Mouse (Mus musculus): ENCODE results near the gene D930048N14Rik. TPM values are rescaled to one million over a fixed set of nuclear protein-coding genes. Genes with fewer than 3 reads are reported as not detected.
"Not testable (repeated sequence)": the region's sequence is repeated elsewhere in the genome, so short reads cannot be mapped to it uniquely, and the experiment has no call there.

D930048N14Rik gene
- polyA plus RNA-seq, 1 experiment from 2014 or later, result 1.00 TPM

DNA sequence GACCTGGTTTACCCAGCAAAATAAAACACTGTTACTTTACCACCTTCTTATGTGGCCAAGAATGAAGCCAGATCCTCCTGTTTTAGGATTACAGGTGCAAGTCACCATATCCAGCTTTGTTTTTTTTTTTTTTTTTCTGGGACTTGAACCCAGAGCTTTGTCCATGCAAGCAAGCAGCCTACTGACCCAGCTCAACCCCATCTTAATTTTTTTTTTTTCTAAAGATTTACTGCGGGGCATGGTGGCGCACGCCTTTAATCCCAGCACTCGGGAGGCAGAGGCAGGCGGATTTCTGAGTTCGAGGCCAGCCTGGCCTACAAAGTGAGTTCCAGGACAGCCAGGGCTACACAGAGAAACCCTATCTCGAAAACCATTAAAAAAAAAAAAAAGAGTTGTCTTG, 34.6 kb upstream of the D930048N14Rik start:
- H3K27ac ChIP-seq, result peak overlapping the region; percentile 89
- peak overlapping the region; percentile 59; the same call in 1 of the 2 replicates for H3K9ac ChIP-seq
- not testable (repeated sequence) for H3K36me3 ChIP-seq; ATAC-seq (replicated peaks; ENCODE audit: insufficient number of reproducible peaks, insufficient read depth, low FRiP score, low read depth); H3K9me3 ChIP-seq (replicated peaks); H3K27me3 ChIP-seq
- H3K4me2 ChIP-seq, result peak overlapping the region; percentile 79
- 90% methylated on average over 7 of the region's 7 CpGs for WGBS
- H3K4me1 ChIP-seq (replicated peaks), result peaks cover 31% of the 10 kb centered on the region
- H3K4me3 ChIP-seq, result peak overlapping the region; percentile 46

DNA sequence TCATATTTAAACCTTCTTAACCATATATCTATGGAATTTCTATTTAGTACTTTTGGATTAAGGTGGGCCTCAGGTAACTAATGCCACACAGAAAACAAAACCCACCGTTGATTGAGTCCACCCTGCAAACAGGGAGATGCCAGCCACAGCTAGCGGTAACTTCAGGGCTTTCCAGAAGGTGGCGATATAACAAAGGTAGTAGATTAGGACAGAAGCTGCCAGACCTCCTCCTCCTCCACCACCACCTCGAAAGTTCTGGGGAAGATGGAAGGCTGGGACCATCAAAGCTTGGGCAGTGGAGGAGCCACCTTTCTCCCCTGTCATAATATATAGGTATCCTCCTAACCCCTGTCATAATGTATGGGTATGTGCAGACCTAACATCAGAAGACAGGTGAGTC, 33.1 kb upstream of the D930048N14Rik start:
- no peak overlapping the region for H3K4me2 ChIP-seq
- H3K27ac ChIP-seq, result no peak overlapping the region
- H3K36me3 ChIP-seq, result peaks cover 6% of the 10 kb centered on the region; the same call in 1 of the 2 replicates
- H3K9ac ChIP-seq, result no peak overlapping the region
- H3K9me3 ChIP-seq (replicated peaks), result no peaks in the 10 kb centered on the region
- no peaks in the 10 kb centered on the region for H3K27me3 ChIP-seq
- H3K4me1 ChIP-seq (replicated peaks), result peaks cover 35% of the 10 kb centered on the region
- WGBS, result 6% methylated on average over 4 of the region's 4 CpGs
- no peak overlapping the region for H3K4me3 ChIP-seq
- no peak for ATAC-seq (replicated peaks; ENCODE audit: insufficient number of reproducible peaks, insufficient read depth, low FRiP score, low read depth)

- H3K27ac ChIP-seq, result peak overlapping the region; percentile 9; the same call in 1 of the 2 replicates
- H3K4me2 ChIP-seq, result peak overlapping the region; percentile 76
- WGBS, result 48% methylated on average over 8 of the region's 8 CpGs
- H3K9ac ChIP-seq, result no peak overlapping the region
- H3K4me1 ChIP-seq (replicated peaks), result peaks cover 35% of the 10 kb centered on the region
- H3K27me3 ChIP-seq, result no peaks in the 10 kb centered on the region
- H3K4me3 ChIP-seq, result peak overlapping the region; percentile 69
- H3K36me3 ChIP-seq, result peaks cover 19% of the 10 kb centered on the region
- H3K9me3 ChIP-seq (replicated peaks), result no peaks in the 10 kb centered on the region
- ATAC-seq (replicated peaks; ENCODE audit: insufficient number of reproducible peaks, insufficient read depth, low FRiP score, low read depth), result 0 out of 2 replicates have a peak, but pooled peaks have one; percentile 5
Measured at GRCm38 (mm10) chr11:51618894-51619408, 31.8 kb upstream of the D930048N14Rik start.

DNA sequence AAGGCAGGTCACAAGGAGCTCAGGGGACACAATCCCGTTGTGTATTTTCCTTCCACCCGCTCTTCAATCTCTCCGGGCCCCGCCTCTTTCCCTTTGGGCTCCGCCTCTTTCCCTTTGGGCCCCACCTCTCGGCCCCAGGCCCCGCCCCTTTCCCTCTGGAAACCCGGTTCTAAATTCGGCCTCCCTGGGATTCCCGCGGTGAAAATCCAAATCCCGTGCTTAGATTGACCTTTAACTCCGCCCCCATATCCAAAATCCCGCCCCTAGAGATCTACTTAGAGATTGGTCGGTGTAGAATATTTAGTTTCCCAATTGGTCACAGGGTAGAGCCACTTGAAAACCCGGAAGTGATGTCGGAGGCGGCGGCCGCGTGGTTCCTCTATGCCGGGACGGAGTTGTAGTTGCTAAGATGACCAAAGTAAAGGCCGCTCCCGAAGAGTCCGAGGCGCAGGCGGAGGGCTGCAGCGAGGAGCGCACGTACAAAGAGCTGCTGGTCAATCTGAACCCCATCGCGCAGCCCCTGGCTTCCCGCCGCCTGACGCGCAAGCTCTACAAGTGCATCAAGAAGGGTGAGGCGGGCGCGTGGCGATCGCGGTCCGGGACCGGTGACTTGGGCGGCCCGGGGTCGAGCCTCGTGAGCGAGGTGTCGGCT, 31.2 kb upstream of the D930048N14Rik start, which contains the start of gene Nhp2:
Nhp2 (plus strand) TSS at position 327 of the 652 bp plus-strand sequence.
- Histone ChIP-seq H3K9me3 (replicated peaks) (no peaks in the 10 kb centered on the region), H3K4me2 (peak within 1 kb of the TSS; percentile 76), H3K4me3 (peak within 1 kb of the TSS; percentile 69), H3K9ac (peak within 1 kb of the TSS; percentile 62), H3K36me3 (peaks cover 25% of the 10 kb centered on the region), H3K27me3 (no peaks in the 10 kb centered on the region), H3K27ac (peak within 1 kb of the TSS; percentile 35), H3K4me1 (replicated peaks) (peaks cover 35% of the 10 kb centered on the region)
- peak; percentile 91 for ATAC-seq (replicated peaks; ENCODE audit: insufficient number of reproducible peaks, insufficient read depth, low FRiP score, low read depth)
- under 1% methylated on average over 51 of the region's 51 CpGs for WGBS

DNA sequence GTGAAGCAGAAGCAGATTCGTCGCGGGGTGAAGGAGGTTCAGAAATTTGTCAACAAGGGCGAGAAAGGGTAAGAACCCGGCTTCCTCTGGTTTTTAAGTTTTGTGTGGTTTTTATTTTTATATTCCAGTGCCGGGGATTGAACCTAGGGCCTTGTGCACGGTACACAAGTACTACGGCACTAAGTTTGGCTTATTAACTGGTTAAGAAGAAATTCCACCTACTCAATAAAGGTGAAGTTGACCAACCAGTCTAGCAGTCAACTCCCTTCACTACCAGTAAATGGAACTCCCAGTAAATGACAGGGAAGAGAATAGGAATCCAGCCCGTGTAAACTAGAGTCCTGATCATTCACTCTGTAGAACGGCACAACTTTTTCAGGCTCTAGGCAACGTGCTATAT, 30.7 kb upstream of the D930048N14Rik start:
- 1% methylated on average over 11 of the region's 11 CpGs for WGBS
- no peak for ATAC-seq (replicated peaks; ENCODE audit: insufficient number of reproducible peaks, insufficient read depth, low FRiP score, low read depth)

GRCm38 (mm10) chr11:51621776-51622175, 29.0 kb upstream of the D930048N14Rik start:
- Histone ChIP-seq H3K9ac (no peak overlapping the region), H3K27me3 (no peaks in the 10 kb centered on the region), H3K4me2 (no peak overlapping the region), H3K27ac (no peak overlapping the region), H3K4me3 (no peak overlapping the region), H3K9me3 (replicated peaks) (no peaks in the 10 kb centered on the region), H3K4me1 (replicated peaks) (peaks cover 20% of the 10 kb centered on the region), H3K36me3 (peaks cover 44% of the 10 kb centered on the region)
- ATAC-seq (replicated peaks; ENCODE audit: insufficient number of reproducible peaks, insufficient read depth, low FRiP score, low read depth), result no peak
- WGBS, result 92% methylated on average over 2 of the region's 2 CpGs

More for the DNA sequence above, 30.7 kb upstream of the D930048N14Rik start:
- H3K27me3 ChIP-seq, result no peaks in the 10 kb centered on the region
- peaks cover 29% of the 10 kb centered on the region for H3K4me1 ChIP-seq (replicated peaks)
- peak overlapping the region; percentile 35; the same call in 1 of the 2 replicates for H3K27ac ChIP-seq
- peak overlapping the region; percentile 62 for H3K9ac ChIP-seq
- H3K36me3 ChIP-seq, result peaks cover 30% of the 10 kb centered on the region
- peak overlapping the region; percentile 69 for H3K4me3 ChIP-seq
- no peaks in the 10 kb centered on the region for H3K9me3 ChIP-seq (replicated peaks)
- peak overlapping the region; percentile 76 for H3K4me2 ChIP-seq

DNA sequence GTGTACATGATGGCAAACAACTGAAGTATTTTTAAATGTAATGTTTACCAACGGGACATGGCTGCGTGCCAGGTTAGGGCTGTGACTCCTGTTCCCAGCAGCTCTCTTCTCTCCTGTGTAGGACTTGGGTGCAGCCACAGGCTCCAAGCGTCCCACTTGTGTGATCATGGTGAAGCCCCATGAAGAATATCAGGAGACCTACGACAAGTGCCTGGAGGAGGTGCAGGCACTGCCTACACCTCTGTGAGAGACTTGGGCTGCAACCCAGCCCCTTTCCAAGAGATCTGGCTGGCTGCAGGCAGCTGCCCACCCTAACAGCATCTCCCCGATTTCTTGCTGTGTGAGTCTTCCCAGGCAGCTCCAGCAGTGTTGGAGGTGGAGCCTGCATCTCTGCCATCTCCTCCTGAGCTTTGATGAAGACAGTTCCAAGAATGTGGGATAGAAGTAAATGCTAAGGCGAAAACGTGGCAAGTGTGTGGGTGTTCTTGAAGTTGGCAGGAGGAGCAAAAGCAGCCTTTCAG, 27.7 kb upstream of the D930048N14Rik start:
- Histone ChIP-seq H3K27me3 (no peaks in the 10 kb centered on the region), H3K4me3 (no peak overlapping the region), H3K9ac (no peak overlapping the region), H3K27ac (no peak overlapping the region), H3K36me3 (peaks cover 50% of the 10 kb centered on the region), H3K4me2 (no peak overlapping the region), H3K9me3 (replicated peaks) (no peaks in the 10 kb centered on the region), H3K4me1 (replicated peaks) (peaks cover 20% of the 10 kb centered on the region)
- ATAC-seq (replicated peaks; ENCODE audit: insufficient number of reproducible peaks, insufficient read depth, low FRiP score, low read depth), result no peak
- WGBS, result 76% methylated on average over 7 of the region's 7 CpGs

- no peaks in the 10 kb centered on the region for H3K9me3 ChIP-seq (replicated peaks)
- no peaks in the 10 kb centered on the region for H3K27me3 ChIP-seq
- H3K4me3 ChIP-seq, result no peak overlapping the region
- ATAC-seq (replicated peaks; ENCODE audit: insufficient number of reproducible peaks, insufficient read depth, low FRiP score, low read depth), result no peak
- no peak overlapping the region for H3K27ac ChIP-seq
- 67% methylated on average over 5 of the region's 5 CpGs for WGBS
- H3K9ac ChIP-seq, result no peak overlapping the region
- peaks cover 63% of the 10 kb centered on the region for H3K36me3 ChIP-seq
- no peak overlapping the region for H3K4me2 ChIP-seq
- H3K4me1 ChIP-seq (replicated peaks), result peaks cover 15% of the 10 kb centered on the region
Measured at GRCm38 (mm10) chr11:51625187-51625820, 25.4 kb upstream of the D930048N14Rik start.

GRCm38 (mm10) chr11:51627425-51627824, 23.3 kb upstream of the D930048N14Rik start:
- Histone ChIP-seq H3K36me3 (peaks cover 59% of the 10 kb centered on the region), H3K27ac (no peak overlapping the region), H3K4me3 (no peak overlapping the region), H3K4me2 (no peak overlapping the region), H3K4me1 (replicated peaks) (0 out of 2 replicates have a peak, but pooled peaks cover 6% of the 10 kb centered on the region), H3K9me3 (replicated peaks) (no peaks in the 10 kb centered on the region), H3K27me3 (no peaks in the 10 kb centered on the region), H3K9ac (no peak overlapping the region)
- ATAC-seq (replicated peaks; ENCODE audit: insufficient number of reproducible peaks, insufficient read depth, low FRiP score, low read depth), result no peak
- 94% methylated on average over 9 of the region's 9 CpGs for WGBS

DNA sequence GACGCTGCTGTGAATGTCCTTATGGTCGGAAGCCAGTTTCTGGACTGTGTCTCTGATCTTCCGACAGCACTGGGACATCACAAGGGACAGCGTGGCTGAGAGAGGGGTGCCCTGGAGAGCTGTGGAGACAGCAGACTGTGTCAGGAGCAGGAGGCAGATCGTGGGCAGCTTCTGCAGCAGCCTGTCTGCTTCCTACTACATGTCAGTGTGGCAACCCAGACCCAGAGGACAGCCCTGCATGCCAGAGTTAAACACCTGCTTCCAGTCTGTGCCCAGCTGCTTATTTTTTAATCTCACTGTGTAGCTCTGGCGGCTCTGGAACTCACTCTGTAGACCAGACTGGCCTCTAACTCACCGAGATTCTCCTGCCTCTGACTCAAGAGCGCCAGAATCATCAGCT, 22.8 kb upstream of the D930048N14Rik start:
- H3K4me3 ChIP-seq, result no peak overlapping the region
- H3K27ac ChIP-seq, result no peak overlapping the region
- H3K9ac ChIP-seq, result no peak overlapping the region
- no peaks in the 10 kb centered on the region for H3K27me3 ChIP-seq
- H3K4me1 ChIP-seq (replicated peaks), result 0 out of 2 replicates have a peak, but pooled peaks cover 8% of the 10 kb centered on the region
- H3K4me2 ChIP-seq, result no peak overlapping the region
- H3K36me3 ChIP-seq, result peaks cover 54% of the 10 kb centered on the region
- WGBS, result 77% methylated on average over 8 of the region's 8 CpGs
- no peaks in the 10 kb centered on the region for H3K9me3 ChIP-seq (replicated peaks)
- ATAC-seq (replicated peaks; ENCODE audit: insufficient number of reproducible peaks, insufficient read depth, low FRiP score, low read depth), result no peak

DNA sequence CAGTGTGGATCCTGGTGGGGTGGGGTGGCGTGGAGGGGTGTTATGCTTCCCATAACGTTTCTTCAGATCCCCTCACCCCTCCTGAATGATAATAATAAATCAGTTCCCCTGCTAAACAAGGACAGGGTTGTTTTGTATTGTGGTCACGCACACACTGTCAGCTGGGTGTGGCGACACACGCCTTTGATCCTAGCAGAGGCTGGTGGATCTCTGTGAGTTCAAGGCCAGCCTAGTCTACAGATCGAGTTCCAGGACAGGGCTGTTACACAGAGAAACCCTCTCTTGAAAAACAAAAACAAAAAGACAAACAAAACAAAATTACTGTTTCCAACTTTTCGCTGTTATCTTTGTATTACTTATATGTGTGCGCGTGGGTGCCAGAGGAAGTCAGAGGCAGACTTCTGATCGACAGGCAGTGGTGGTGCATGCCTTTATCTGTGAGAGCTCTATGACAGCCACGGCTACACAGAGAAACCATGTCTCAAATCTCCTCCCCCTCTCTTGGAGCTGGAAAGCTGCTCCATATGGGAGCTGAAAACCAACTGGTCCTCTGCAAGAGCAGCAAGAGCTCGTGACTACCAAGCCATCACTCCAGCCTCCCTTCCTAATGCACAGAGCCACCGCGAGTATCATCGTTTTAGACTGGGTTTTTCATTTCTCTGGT, 21.0 kb upstream of the D930048N14Rik start:
- H3K27ac ChIP-seq, result no peak overlapping the region
- peaks cover 36% of the 10 kb centered on the region for H3K36me3 ChIP-seq
- H3K4me3 ChIP-seq, result no peak overlapping the region
- ATAC-seq (replicated peaks; ENCODE audit: insufficient number of reproducible peaks, insufficient read depth, low FRiP score, low read depth), result no peak
- H3K9ac ChIP-seq, result no peak overlapping the region
- H3K4me1 ChIP-seq (replicated peaks), result peaks cover 13% of the 10 kb centered on the region
- WGBS, result 75% methylated on average over 15 of the region's 15 CpGs
- H3K4me2 ChIP-seq, result no peak overlapping the region
- no peaks in the 10 kb centered on the region for H3K9me3 ChIP-seq (replicated peaks)
- H3K27me3 ChIP-seq, result no peaks in the 10 kb centered on the region

Measured in heart, embryonic 15.5 days (tissue).